Mouse (Mus musculus): ENCODE data around the gene Foxred2. TPM values are rescaled to one million over a fixed set of nuclear protein-coding genes. Genes with fewer than 3 reads are reported as not detected.

Gene Foxred2
- polyA plus RNA-seq, 1 experiment from 2014 or later = 3.7 TPM

GRCm38 (mm10) chr15:77974165-77974841 lies 17.8 kb upstream of the Foxred2 start:
- no peak for ATAC-seq (ENCODE audit: low read depth)
- Histone ChIP-seq H3K36me3 (ENCODE audit: control insufficient read depth, insufficient read depth, low read length) (no peaks in the 10 kb centered on the region), H3K27ac (ENCODE audit: low read length) (no peak overlapping the region), H3K9me3 (ENCODE audit: control insufficient read depth, low read length) (no peaks in the 10 kb centered on the region), H3K4me3 (ENCODE audit: low read length) (no peak overlapping the region), H3K9ac (ENCODE audit: low read length) (no peak overlapping the region), H3K27me3 (ENCODE audit: control insufficient read depth, insufficient read depth, low read depth, low read length) (no peaks in the 10 kb centered on the region), H3K4me1 (replicated peaks; ENCODE audit: control insufficient read depth, insufficient read depth, low read length) (peaks cover 9% of the 10 kb centered on the region), H3K4me2 (ENCODE audit: low read depth, low read length) (no peak overlapping the region)
- WGBS = 62% methylated on average over 6 of the region's 6 CpGs

GRCm38 (mm10) chr15:77970470-77971292 lies 14.2 kb upstream of the Foxred2 start, which contains the start of gene Eif3d:
Gene Eif3d (minus strand): TSS chr15:77970813.
- under 1% methylated on average over 72 of the region's 72 CpGs for WGBS
- Histone ChIP-seq H3K4me3 (ENCODE audit: low read length) (peak within 1 kb of the TSS; percentile 70), H3K4me1 (replicated peaks; ENCODE audit: control insufficient read depth, insufficient read depth, low read length) (peaks cover 13% of the 10 kb centered on the region), H3K9me3 (ENCODE audit: control insufficient read depth, low read length) (no peaks in the 10 kb centered on the region), H3K9ac (ENCODE audit: low read length) (peak within 1 kb of the TSS; percentile 96), H3K36me3 (ENCODE audit: control insufficient read depth, insufficient read depth, low read length) (peaks cover 27% of the 10 kb centered on the region), H3K27me3 (ENCODE audit: control insufficient read depth, insufficient read depth, low read depth, low read length) (no peaks in the 10 kb centered on the region), H3K4me2 (ENCODE audit: low read depth, low read length) (peak within 1 kb of the TSS; percentile 94), H3K27ac (ENCODE audit: low read length) (peak within 1 kb of the TSS; percentile 100)
- peak; percentile 92 for ATAC-seq (ENCODE audit: low read depth)

- ATAC-seq (ENCODE audit: low read depth) = no peak; the same call in 1 of the 2 replicates
- H3K36me3 ChIP-seq (ENCODE audit: control insufficient read depth, insufficient read depth, low read length) = peaks cover 33% of the 10 kb centered on the region
- H3K9me3 ChIP-seq (ENCODE audit: control insufficient read depth, low read length) = no peaks in the 10 kb centered on the region
- 2% methylated on average over 15 of the region's 15 CpGs for WGBS
- H3K4me1 ChIP-seq (replicated peaks; ENCODE audit: control insufficient read depth, insufficient read depth, low read length) = peaks cover 13% of the 10 kb centered on the region
- H3K4me2 ChIP-seq (ENCODE audit: low read depth, low read length) = peak overlapping the region; percentile 94
- peak overlapping the region; percentile 100 for H3K27ac ChIP-seq (ENCODE audit: low read length)
- peak overlapping the region; percentile 94 for H3K9ac ChIP-seq (ENCODE audit: low read length)
- no peaks in the 10 kb centered on the region for H3K27me3 ChIP-seq (ENCODE audit: control insufficient read depth, insufficient read depth, low read depth, low read length)
- peak overlapping the region; percentile 70 for H3K4me3 ChIP-seq (ENCODE audit: low read length)
Measured at GRCm38 (mm10) chr15:77969940-77970469, 13.5 kb upstream of the Foxred2 start.

GRCm38 (mm10) chr15:77965117-77965528 lies 8.6 kb upstream of the Foxred2 start:
- no peak overlapping the region for H3K4me2 ChIP-seq (ENCODE audit: low read depth, low read length)
- no peak overlapping the region for H3K9ac ChIP-seq (ENCODE audit: low read length)
- H3K4me1 ChIP-seq (replicated peaks; ENCODE audit: control insufficient read depth, insufficient read depth, low read length) = peaks cover 9% of the 10 kb centered on the region
- H3K36me3 ChIP-seq (ENCODE audit: control insufficient read depth, insufficient read depth, low read length) = peaks cover 78% of the 10 kb centered on the region
- H3K4me3 ChIP-seq (ENCODE audit: low read length) = no peak overlapping the region
- no peaks in the 10 kb centered on the region for H3K27me3 ChIP-seq (ENCODE audit: control insufficient read depth, insufficient read depth, low read depth, low read length)
- no peak for ATAC-seq (ENCODE audit: low read depth)
- no peak overlapping the region for H3K27ac ChIP-seq (ENCODE audit: low read length)
- WGBS = 75% methylated on average over 9 of the region's 9 CpGs
- no peaks in the 10 kb centered on the region for H3K9me3 ChIP-seq (ENCODE audit: control insufficient read depth, low read length)

- no peak overlapping the region for H3K27ac ChIP-seq (ENCODE audit: low read length)
- no peak for ATAC-seq (ENCODE audit: low read depth)
- H3K9me3 ChIP-seq (ENCODE audit: control insufficient read depth, low read length) = no peaks in the 10 kb centered on the region
- no peak overlapping the region for H3K4me3 ChIP-seq (ENCODE audit: low read length)
- H3K36me3 ChIP-seq (ENCODE audit: control insufficient read depth, insufficient read depth, low read length) = peaks cover 83% of the 10 kb centered on the region
- no peaks in the 10 kb centered on the region for H3K27me3 ChIP-seq (ENCODE audit: control insufficient read depth, insufficient read depth, low read depth, low read length)
- H3K9ac ChIP-seq (ENCODE audit: low read length) = no peak overlapping the region
- 98% methylated on average over 5 of the region's 5 CpGs for WGBS
- no peak overlapping the region for H3K4me2 ChIP-seq (ENCODE audit: low read depth, low read length)
- no peaks in the 10 kb centered on the region for H3K4me1 ChIP-seq (replicated peaks; ENCODE audit: control insufficient read depth, insufficient read depth, low read length)
Measured at GRCm38 (mm10) chr15:77962447-77962846, 5.9 kb upstream of the Foxred2 start.

DNA sequence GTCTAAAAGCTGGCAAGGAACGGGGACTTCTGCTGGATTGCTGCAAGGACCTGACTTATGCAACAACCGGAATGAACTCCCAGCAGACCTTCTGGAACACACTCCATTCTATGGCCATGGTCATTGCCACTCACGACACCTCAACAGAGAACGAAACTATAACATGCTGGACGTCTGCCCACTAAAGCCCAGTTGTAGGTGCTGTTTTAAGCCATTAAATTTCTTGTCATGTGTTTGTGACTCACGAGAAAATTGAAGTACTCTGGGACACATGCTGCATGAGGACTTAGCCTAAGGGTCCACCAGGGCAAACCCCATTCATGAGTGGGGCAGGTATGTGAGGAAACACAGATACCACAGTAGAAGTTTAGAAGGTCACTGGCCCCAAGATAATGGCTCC lies 4.2 kb upstream of the Foxred2 start:
- no peaks in the 10 kb centered on the region for H3K9me3 ChIP-seq (ENCODE audit: control insufficient read depth, low read length)
- no peak overlapping the region for H3K4me2 ChIP-seq (ENCODE audit: low read depth, low read length)
- ATAC-seq (ENCODE audit: low read depth) = no peak
- peaks cover 65% of the 10 kb centered on the region for H3K36me3 ChIP-seq (ENCODE audit: control insufficient read depth, insufficient read depth, low read length)
- H3K4me3 ChIP-seq (ENCODE audit: low read length) = no peak overlapping the region
- 83% methylated on average over 6 of the region's 6 CpGs for WGBS
- H3K27ac ChIP-seq (ENCODE audit: low read length) = no peak overlapping the region
- peaks cover 14% of the 10 kb centered on the region for H3K4me1 ChIP-seq (replicated peaks; ENCODE audit: control insufficient read depth, insufficient read depth, low read length)
- peaks cover 9% of the 10 kb centered on the region for H3K27me3 ChIP-seq (ENCODE audit: control insufficient read depth, insufficient read depth, low read depth, low read length)
- H3K9ac ChIP-seq (ENCODE audit: low read length) = no peak overlapping the region

DNA sequence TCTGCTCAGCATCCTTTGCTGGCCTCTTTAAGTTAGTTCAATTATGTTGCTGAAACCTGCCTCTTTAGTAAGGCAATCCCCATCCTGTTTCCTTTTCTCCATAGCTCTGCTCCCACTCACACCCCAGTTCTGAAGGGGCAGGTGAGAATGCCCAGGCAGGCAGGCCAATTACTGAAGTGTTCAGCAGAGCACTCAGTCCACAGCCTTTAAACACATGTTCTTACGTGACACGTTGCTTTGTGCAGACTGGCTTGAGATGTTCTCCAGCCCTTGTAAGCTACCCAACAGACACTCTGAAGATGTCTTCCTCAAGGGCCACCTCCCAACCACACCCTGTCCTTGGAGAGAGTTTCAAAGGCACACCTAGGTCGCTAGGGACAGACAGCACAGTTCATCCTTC lies 1.5 kb upstream of the Foxred2 start:
- peaks cover 42% of the 10 kb centered on the region for H3K36me3 ChIP-seq (ENCODE audit: control insufficient read depth, insufficient read depth, low read length)
- H3K4me3 ChIP-seq (ENCODE audit: low read length) = no peak overlapping the region
- ATAC-seq (ENCODE audit: low read depth) = no peak
- no peaks in the 10 kb centered on the region for H3K9me3 ChIP-seq (ENCODE audit: control insufficient read depth, low read length)
- H3K27me3 ChIP-seq (ENCODE audit: control insufficient read depth, insufficient read depth, low read depth, low read length) = peaks cover 15% of the 10 kb centered on the region
- WGBS = 60% methylated on average over 3 of the region's 3 CpGs
- H3K27ac ChIP-seq (ENCODE audit: low read length) = no peak overlapping the region
- no peak overlapping the region for H3K9ac ChIP-seq (ENCODE audit: low read length)
- H3K4me2 ChIP-seq (ENCODE audit: low read depth, low read length) = no peak overlapping the region
- peaks cover 15% of the 10 kb centered on the region for H3K4me1 ChIP-seq (replicated peaks; ENCODE audit: control insufficient read depth, insufficient read depth, low read length)

GRCm38 (mm10) chr15:77957625-77958024 lies 1.1 kb upstream of the Foxred2 start:
- H3K9me3 ChIP-seq (ENCODE audit: control insufficient read depth, low read length) = no peaks in the 10 kb centered on the region
- H3K27me3 ChIP-seq (ENCODE audit: control insufficient read depth, insufficient read depth, low read depth, low read length) = peaks cover 15% of the 10 kb centered on the region
- H3K4me2 ChIP-seq (ENCODE audit: low read depth, low read length) = no peak overlapping the region
- 42% methylated on average over 5 of the region's 5 CpGs for WGBS
- H3K4me1 ChIP-seq (replicated peaks; ENCODE audit: control insufficient read depth, insufficient read depth, low read length) = peaks cover 15% of the 10 kb centered on the region
- H3K27ac ChIP-seq (ENCODE audit: low read length) = no peak overlapping the region
- H3K36me3 ChIP-seq (ENCODE audit: control insufficient read depth, insufficient read depth, low read length) = peaks cover 37% of the 10 kb centered on the region
- H3K4me3 ChIP-seq (ENCODE audit: low read length) = no peak overlapping the region
- no peak overlapping the region for H3K9ac ChIP-seq (ENCODE audit: low read length)
- no peak for ATAC-seq (ENCODE audit: low read depth)

Data from lung, embryonic 16.5 days (tissue).